Mouse (Mus musculus) neutrophil, adult 83 days (primary cell): ENCODE results near the gene Aadac. TPM values are rescaled to one million over a fixed set of nuclear protein-coding genes. Genes with fewer than 3 reads are reported as not detected.

ENCODE experiments used
- total RNA-seq, 2 experiments: library from RNA; stranded (reverse); gene quantifications; one replicate each; pipeline ENCODE4 v1.2.4; 2023

Aadac gene
- total RNA-seq, result not detected

GRCm38 (mm10) chr3:60025417-60025816 is at the start of gene Aadac:
Gene Aadac, plus strand, starts transcription at chr3:60025717.

GRCm38 (mm10) chr3:60006443-60006842 is 19.1 kb upstream of the Aadac start, which contains the start of gene Aadacl2:
Gene Aadacl2, plus strand, starts transcription at chr3:60006743.

GRCm38 (mm10) chr3:60081648-60082047 is 56.1 kb downstream of the Aadac start, which contains the start of gene Sucnr1:
Gene Sucnr1, plus strand, starts transcription at chr3:60081869.

Other genes starting within 250 kb of the Aadac start
- not detected for gene Gm8298, start 164.7 kb upstream of the Aadac start, total RNA-seq
- gene C130079G13Rik, start 100.5 kb upstream of the Aadac start, total RNA-seq, result not detected
- gene Aadacl2, start 19.0 kb upstream of the Aadac start, total RNA-seq, result not detected
- gene Sucnr1, start 56.2 kb downstream of the Aadac start, total RNA-seq, result not detected